Mouse (Mus musculus) heart, embryonic 12.5 days (tissue): ENCODE data around the gene St6galnac3. TPM values are rescaled to one million over a fixed set of nuclear protein-coding genes. Genes with fewer than 3 reads are reported as not detected.

Experiments
- ATAC-seq: fragments of 200-750 bp; cut with Nextera tagmentation; 2 replicates; pipeline ENCODE4 v1.8.0; 2017; ENCODE audit warnings: moderate TSS enrichment, moderate library complexity; ENCODE audit not compliant: insufficient number of reproducible peaks, low FRiP score
- H3K27ac ChIP-seq: fragments of 300-500 bp; sonication (generic); 2 replicates; pipeline ENCODE4 v1.5.1; 2016; ENCODE audit warnings: mild to moderate bottlenecking, moderate library complexity; ENCODE audit not compliant: poor library complexity, severe bottlenecking
- H3K27me3 ChIP-seq: fragments of 300-500 bp; sonication (generic); replicated peaks from 2 replicates; pipeline ENCODE4 v1.6.1; 2016; ENCODE audit warnings: mild to moderate bottlenecking, moderate library complexity
- H3K36me3 ChIP-seq: fragments of 300-500 bp; sonication (generic); 2 replicates; pipeline ENCODE4 v1.6.1; 2016; ENCODE audit warnings: mild to moderate bottlenecking, moderate library complexity
- H3K4me1 ChIP-seq: fragments of 300-500 bp; sonication (generic); replicated peaks from 2 replicates; pipeline ENCODE4 v1.6.1; 2016; ENCODE audit warnings: mild to moderate bottlenecking
- H3K4me2 ChIP-seq: fragments of 300-500 bp; sonication (generic); 2 replicates; pipeline ENCODE4 v1.6.1; 2016; ENCODE audit warnings: mild to moderate bottlenecking, moderate library complexity
- H3K4me3 ChIP-seq: fragments of 300-500 bp; sonication (generic); 2 replicates; pipeline ENCODE4 v1.5.1; 2016; ENCODE audit warnings: mild to moderate bottlenecking
- H3K9ac ChIP-seq: fragments of 300-500 bp; sonication (generic); 2 replicates; pipeline ENCODE4 v1.6.1; 2016; ENCODE audit warnings: mild to moderate bottlenecking, moderate library complexity
- H3K9me3 ChIP-seq: fragments of 300-500 bp; sonication (generic); replicated peaks from 2 replicates; pipeline ENCODE4 v1.6.1; 2016; ENCODE audit warnings: mild to moderate bottlenecking, moderate library complexity
- WGBS: fragments of 180-500 bp; shearing (Covaris S2); methylation state at CpG from one replicate; pipeline ENCODE4 v1.1.7; 2016; 5-methylcytosine and 5-hydroxymethylcytosine counted together
- polyA plus RNA-seq: library from polyadenylated mRNA; unstranded; fragments of >200 nt; fragmentation: Nextera tagmentation; extraction: Ambion mirVana; gene quantifications from 2 replicates; pipeline ENCODE4 v1.2.1, GENCODE M21; 2016

St6galnac3 gene
- polyA plus RNA-seq, 1 experiment from 2014 or later, result 27.0 TPM

- Histone ChIP-seq H3K4me2 (peak overlapping the region; percentile 9), H3K27me3 (no peaks in the 10 kb centered on the region), H3K4me3 (no peak overlapping the region), H3K27ac (peak overlapping the region; percentile 36), H3K9ac (no peak overlapping the region), H3K9me3 (0 out of 2 replicates have a peak, but pooled peaks cover 8% of the 10 kb centered on the region), H3K4me1 (peaks cover 49% of the 10 kb centered on the region), H3K36me3 (no peaks in the 10 kb centered on the region)
- no peak for ATAC-seq
- 23% methylated on average over 7 of the region's 7 CpGs for WGBS
Observed at GRCm38 (mm10) chr3:153717742-153718141, 7.2 kb downstream of the St6galnac3 start.

GRCm38 (mm10) chr3:153715646-153716045 lies 9.3 kb downstream of the St6galnac3 start:
- Histone ChIP-seq H3K27me3 (no peaks in the 10 kb centered on the region), H3K4me1 (peaks cover 45% of the 10 kb centered on the region), H3K9me3 (0 out of 2 replicates have a peak, but pooled peaks cover 8% of the 10 kb centered on the region), H3K9ac (no peak overlapping the region), H3K27ac (no peak overlapping the region), H3K36me3 (no peaks in the 10 kb centered on the region), H3K4me3 (no peak overlapping the region), H3K4me2 (no peak overlapping the region)
- no peak for ATAC-seq
- 59% methylated on average over 7 of the region's 7 CpGs for WGBS

- H3K9me3 ChIP-seq, result 0 out of 2 replicates have a peak, but pooled peaks cover 8% of the 10 kb centered on the region
- H3K36me3 ChIP-seq, result no peaks in the 10 kb centered on the region
- H3K4me1 ChIP-seq, result peaks cover 10% of the 10 kb centered on the region; the same call in 1 of the 2 replicates
- no peak for ATAC-seq
- H3K27ac ChIP-seq, result peak overlapping the region; percentile 25; the same call in 1 of the 2 replicates
- 19% methylated on average over 1 of the region's 1 CpGs for WGBS
- H3K27me3 ChIP-seq, result no peaks in the 10 kb centered on the region; the same call in 1 of the 2 replicates
- H3K9ac ChIP-seq, result no peak overlapping the region
- H3K4me3 ChIP-seq, result no peak overlapping the region
- no peak overlapping the region for H3K4me2 ChIP-seq
Observed at GRCm38 (mm10) chr3:153710545-153710944, 14.4 kb downstream of the St6galnac3 start.

GRCm38 (mm10) chr3:153707687-153708086 lies 17.3 kb downstream of the St6galnac3 start:
- Histone ChIP-seq H3K36me3 (0 out of 2 replicates have a peak, but pooled peaks cover 2% of the 10 kb centered on the region), H3K9ac (no peak overlapping the region), H3K9me3 (no peaks in the 10 kb centered on the region), H3K4me3 (no peak overlapping the region), H3K4me1 (peaks cover 13% of the 10 kb centered on the region), H3K27ac (no peak overlapping the region), H3K27me3 (no peaks in the 10 kb centered on the region; the same call in 1 of the 2 replicates), H3K4me2 (no peak overlapping the region)
- no peak for ATAC-seq
- WGBS, result 76% methylated on average over 6 of the region's 6 CpGs

- Histone ChIP-seq H3K9me3 (no peaks in the 10 kb centered on the region), H3K4me3 (no peak overlapping the region), H3K27ac (no peak overlapping the region), H3K36me3 (0 out of 2 replicates have a peak, but pooled peaks cover 2% of the 10 kb centered on the region), H3K9ac (no peak overlapping the region), H3K4me2 (no peak overlapping the region), H3K27me3 (no peaks in the 10 kb centered on the region; the same call in 1 of the 2 replicates), H3K4me1 (peaks cover 21% of the 10 kb centered on the region)
- WGBS, result 70% methylated on average over 1 of the region's 1 CpGs
- no peak for ATAC-seq
Observed at GRCm38 (mm10) chr3:153706901-153707300, 18.1 kb downstream of the St6galnac3 start.

GRCm38 (mm10) chr3:153701752-153702740 lies 22.9 kb downstream of the St6galnac3 start:
- peak overlapping the region; percentile 31; the same call in 1 of the 2 replicates for H3K27ac ChIP-seq
- 0 out of 2 replicates have a peak, but pooled peaks cover 2% of the 10 kb centered on the region for H3K36me3 ChIP-seq
- no peak for ATAC-seq
- H3K27me3 ChIP-seq, result no peaks in the 10 kb centered on the region
- peaks cover 41% of the 10 kb centered on the region for H3K4me1 ChIP-seq
- 0 out of 2 replicates have a peak overlapping the region, but pooled peaks have one; percentile 4 for H3K4me2 ChIP-seq
- no peaks in the 10 kb centered on the region for H3K9me3 ChIP-seq
- no peak overlapping the region for H3K4me3 ChIP-seq
- WGBS, result 45% methylated on average over 15 of the region's 15 CpGs
- no peak overlapping the region for H3K9ac ChIP-seq

- Histone ChIP-seq H3K4me2 (no peak overlapping the region), H3K4me1 (peaks cover 41% of the 10 kb centered on the region), H3K27me3 (no peaks in the 10 kb centered on the region), H3K9ac (no peak overlapping the region), H3K36me3 (0 out of 2 replicates have a peak, but pooled peaks cover 2% of the 10 kb centered on the region), H3K9me3 (no peaks in the 10 kb centered on the region), H3K27ac (no peak overlapping the region), H3K4me3 (no peak overlapping the region)
- ATAC-seq, result no peak
- 39% methylated on average over 7 of the region's 7 CpGs for WGBS
Observed at GRCm38 (mm10) chr3:153701172-153701571, 23.8 kb downstream of the St6galnac3 start.

GRCm38 (mm10) chr3:153699086-153699485 lies 25.9 kb downstream of the St6galnac3 start:
- 76% methylated on average over 8 of the region's 8 CpGs for WGBS
- no peak overlapping the region for H3K4me3 ChIP-seq
- no peak for ATAC-seq
- no peak overlapping the region for H3K9ac ChIP-seq
- peaks cover 38% of the 10 kb centered on the region for H3K4me1 ChIP-seq
- no peaks in the 10 kb centered on the region for H3K27me3 ChIP-seq
- H3K27ac ChIP-seq, result no peak overlapping the region
- H3K36me3 ChIP-seq, result no peaks in the 10 kb centered on the region
- H3K9me3 ChIP-seq, result no peaks in the 10 kb centered on the region
- no peak overlapping the region for H3K4me2 ChIP-seq

GRCm38 (mm10) chr3:153692978-153693377 lies 32.0 kb downstream of the St6galnac3 start:
- WGBS, result 63% methylated on average over 7 of the region's 7 CpGs
- Histone ChIP-seq H3K36me3 (no peaks in the 10 kb centered on the region), H3K4me3 (no peak overlapping the region), H3K27ac (peak overlapping the region; percentile 12; the same call in 1 of the 2 replicates), H3K9me3 (no peaks in the 10 kb centered on the region), H3K27me3 (no peaks in the 10 kb centered on the region), H3K9ac (0 out of 2 replicates have a peak overlapping the region, but pooled peaks have one; percentile 16), H3K4me1 (peaks cover 57% of the 10 kb centered on the region), H3K4me2 (no peak overlapping the region)
- no peak for ATAC-seq

GRCm38 (mm10) chr3:153692206-153692813 lies 32.7 kb downstream of the St6galnac3 start:
- no peaks in the 10 kb centered on the region for H3K36me3 ChIP-seq
- 42% methylated on average over 11 of the region's 11 CpGs for WGBS
- H3K9ac ChIP-seq, result peak overlapping the region; percentile 16; the same call in 1 of the 2 replicates
- H3K4me3 ChIP-seq, result no peak overlapping the region
- peaks cover 55% of the 10 kb centered on the region for H3K4me1 ChIP-seq
- H3K9me3 ChIP-seq, result no peaks in the 10 kb centered on the region
- no peak for ATAC-seq
- no peaks in the 10 kb centered on the region for H3K27me3 ChIP-seq
- no peak overlapping the region for H3K4me2 ChIP-seq
- peak overlapping the region; percentile 47; the same call in 1 of the 2 replicates for H3K27ac ChIP-seq
